Mouse (Mus musculus) CH12.LX (cell line): ENCODE results near the gene Mybpc1.

Experiments
- CTCF ChIP-seq, 2 experiments: IDR thresholded peaks in 1 of 2; conservative IDR thresholded peaks in 1 of 2; 2 replicates each; pipeline ENCODE4 v1.5.1; 2011 to 2012; ENCODE audit warnings: low read depth in 2 of 2, low read length in 2 of 2, improper control_type of control experiment in 1 of 2, inconsistent platforms in 1 of 2, mild to moderate bottlenecking in 1 of 2, moderate library complexity in 1 of 2
- ELF1 ChIP-seq: IDR thresholded peaks from 2 replicates; pipeline ENCODE4 v1.6.1; 2014; ENCODE audit warnings: low read depth, mild to moderate bottlenecking, inconsistent platforms, low read length, improper control_type of control experiment
- EP300 ChIP-seq: IDR thresholded peaks from 2 replicates; pipeline ENCODE4 v1.6.1; 2011; ENCODE audit warnings: low read length, improper control_type of control experiment
- HCFC1 ChIP-seq: IDR thresholded peaks from 2 replicates; pipeline ENCODE4 v1.6.1; 2012; ENCODE audit warnings: low read depth, mild to moderate bottlenecking, inconsistent platforms, low read length, improper control_type of control experiment
- KAT2A ChIP-seq: IDR thresholded peaks from 2 replicates; pipeline ENCODE4 v1.6.1; 2012; ENCODE audit warnings: low read length, improper control_type of control experiment, inconsistent platforms; ENCODE audit not compliant: insufficient replicate concordance
- MAX ChIP-seq: IDR thresholded peaks from 2 replicates; pipeline ENCODE4 v1.6.1; 2011; ENCODE audit warnings: low read length, improper control_type of control experiment
- POLR2A ChIP-seq: IDR thresholded peaks from 2 replicates; pipeline ENCODE4 v1.6.1; 2011; ENCODE audit warnings: low read depth, mild to moderate bottlenecking, improper control_type of control experiment, low read length
- UBTF ChIP-seq: IDR thresholded peaks from 2 replicates; pipeline ENCODE4 v1.6.1; 2012; ENCODE audit warnings: low read depth, mild to moderate bottlenecking, inconsistent platforms, low read length, improper control_type of control experiment, moderate library complexity

DNA sequence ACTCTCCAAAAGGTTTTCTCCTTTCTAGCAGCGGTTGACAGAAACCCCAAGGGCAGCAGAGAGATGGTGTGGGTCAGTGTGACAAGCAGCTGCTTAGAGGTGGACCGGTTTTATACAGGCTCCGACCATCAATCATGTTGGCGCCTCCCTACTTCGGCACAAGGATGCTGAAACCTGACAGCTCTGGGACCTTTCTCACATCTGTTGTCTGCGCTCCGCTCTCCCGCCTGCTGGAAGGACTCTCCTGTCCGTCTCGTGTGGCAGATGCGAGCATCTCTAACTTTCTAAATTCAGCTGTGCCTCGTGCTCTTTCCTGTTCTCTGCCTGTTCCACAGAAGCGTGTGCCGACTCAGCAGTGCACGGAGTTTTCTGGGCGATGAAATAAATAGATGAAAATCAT is at the start of gene Mybpc1:
- no peak for TF ChIP-seq MAX
- no peak for TF ChIP-seq EP300
- TF ChIP-seq CTCF (conservative IDR thresholded peaks at IDR 0.05 in 1 of 2, IDR thresholded peaks at IDR 0.05 in 1 of 2; ENCODE audit: low read depth in 2 of 2, low read length in 2 of 2) = no peak
- TF ChIP-seq HCFC1 = no peak
- no peak for TF ChIP-seq POLR2A
- TF ChIP-seq ELF1 = no peak
- TF ChIP-seq UBTF = no peak
- no peak for TF ChIP-seq KAT2A
